Mouse (Mus musculus) forebrain, postnatal 0 days (tissue): Measurements from ENCODE around the gene Ubxn6. TPM values are rescaled to one million over a fixed set of nuclear protein-coding genes. Genes with fewer than 3 reads are reported as not detected.
A peak's percentile ranks its signal among the peaks of the same experiment; 100 is the strongest.

Experiments
- ATAC-seq: fragments of 200-750 bp; cut with Nextera tagmentation; 2 replicates; pipeline ENCODE4 v1.8.0; 2017; ENCODE audit warnings: mild to moderate bottlenecking, moderate library complexity
- DNase-seq: peaks from one replicate; pipeline ENCODE4 v3.0.0-alpha.2; 2015
- H3K27ac ChIP-seq: fragments of 300-500 bp; sonication (generic); 2 replicates; pipeline ENCODE4 v1.5.1; 2014; ENCODE audit warnings: low read depth, mild to moderate bottlenecking, antibody characterized with exemption, low read length, moderate library complexity, mixed read lengths
- H3K27me3 ChIP-seq: fragments of 300-500 bp; sonication (generic); 2 replicates; pipeline ENCODE4 v1.6.1; 2014; ENCODE audit warnings: mild to moderate bottlenecking, low read length, mixed read lengths; ENCODE audit not compliant: insufficient read depth
- H3K36me3 ChIP-seq: fragments of 300-500 bp; sonication (generic); 2 replicates; pipeline ENCODE4 v1.6.1; 2014; ENCODE audit warnings: mild to moderate bottlenecking, moderate library complexity; ENCODE audit not compliant: insufficient read depth
- H3K4me1 ChIP-seq: fragments of 300-500 bp; sonication (generic); 2 replicates; pipeline ENCODE4 v1.6.1; 2014; ENCODE audit warnings: antibody characterized with exemption; ENCODE audit not compliant: insufficient read depth
- H3K4me2 ChIP-seq: fragments of 300-500 bp; sonication (generic); 2 replicates; pipeline ENCODE4 v1.6.1; 2014; ENCODE audit warnings: low read depth, mild to moderate bottlenecking, moderate library complexity
- H3K4me3 ChIP-seq: fragments of 300-500 bp; sonication (generic); 2 replicates; pipeline ENCODE4 v1.5.1; 2014; ENCODE audit warnings: low read depth, low read length, mixed read lengths
- H3K9ac ChIP-seq: fragments of 300-500 bp; sonication (generic); 2 replicates; pipeline ENCODE4 v1.6.1; 2014; ENCODE audit warnings: mild to moderate bottlenecking
- H3K9me3 ChIP-seq: fragments of 300-500 bp; sonication (generic); 2 replicates; pipeline ENCODE4 v1.6.1; 2016; ENCODE audit warnings: low read length
- CTCF ChIP-seq: sonication (generic); IDR thresholded peaks from 2 replicates; pipeline ENCODE4 v1.5.1; 2016; ENCODE audit warnings: antibody characterized with exemption, control low read depth, low read depth
- WGBS: fragments of 180-500 bp; shearing (Covaris S2); extraction: QIAGEN DNeasy Blood & Tissue Kit; methylation state at CpG from one replicate; pipeline ENCODE4 v1.1.7; 2014; 5-methylcytosine and 5-hydroxymethylcytosine counted together
- polyA plus RNA-seq: library from polyadenylated mRNA; unstranded; fragments of >200 nt; fragmentation: Nextera tagmentation; extraction: Ambion mirVana; gene quantifications from 2 replicates; pipeline ENCODE4 v1.2.1, GENCODE M21; 2015
- total RNA-seq: library from RNA; depleted of rRNA; stranded (reverse); fragments of >200 nt; gene quantifications from 2 replicates; pipeline ENCODE4 v1.2.3, GENCODE M21; 2014; rRNA removed

Gene Ubxn6
- total RNA-seq (90.3 and 109 TPM in 2 replicates), polyA plus RNA-seq (88.1 and 88.6 TPM in 2 replicates)

DNA sequence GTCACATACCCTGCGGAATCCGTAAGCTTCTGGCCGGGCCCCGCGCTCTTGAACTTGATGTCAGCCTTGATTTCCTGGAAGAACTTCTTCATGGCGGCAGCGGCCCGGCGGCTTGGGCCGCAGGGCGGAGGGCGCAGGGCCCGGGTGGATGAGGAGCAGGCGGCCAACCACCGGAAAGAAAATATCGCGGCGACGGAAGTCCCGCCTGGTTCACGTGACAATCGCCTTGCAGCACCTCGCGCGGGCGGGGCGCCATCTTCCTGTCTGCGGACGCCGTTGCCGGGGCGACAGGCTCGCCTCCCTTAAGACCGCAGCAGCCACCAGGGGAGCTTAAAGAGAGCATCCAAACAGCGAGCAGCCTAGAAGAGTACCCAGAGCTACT lies at the start of gene Ubxn6:
TSS of gene Ubxn6 (minus strand) at position 202 of the 382 bp plus-strand sequence.
- H3K9ac ChIP-seq = peak within 1 kb of the TSS; percentile 90
- H3K4me1 ChIP-seq = peaks cover 7% of the 10 kb centered on the region; the same call in 1 of the 2 replicates
- 1% methylated on average over 35 of the region's 35 CpGs for WGBS
- no peaks in the 10 kb centered on the region for H3K9me3 ChIP-seq
- ATAC-seq (peak; percentile 78), DNase-seq (peak; percentile 98)
- peak within 1 kb of the TSS; percentile 93 for H3K27ac ChIP-seq
- peaks cover 33% of the 10 kb centered on the region for H3K36me3 ChIP-seq
- H3K27me3 ChIP-seq = no peaks in the 10 kb centered on the region
- peak within 1 kb of the TSS; percentile 83 for H3K4me3 ChIP-seq
- peak within 1 kb of the TSS; percentile 81 for H3K4me2 ChIP-seq
- TF ChIP-seq CTCF = peak; percentile 76

DNA sequence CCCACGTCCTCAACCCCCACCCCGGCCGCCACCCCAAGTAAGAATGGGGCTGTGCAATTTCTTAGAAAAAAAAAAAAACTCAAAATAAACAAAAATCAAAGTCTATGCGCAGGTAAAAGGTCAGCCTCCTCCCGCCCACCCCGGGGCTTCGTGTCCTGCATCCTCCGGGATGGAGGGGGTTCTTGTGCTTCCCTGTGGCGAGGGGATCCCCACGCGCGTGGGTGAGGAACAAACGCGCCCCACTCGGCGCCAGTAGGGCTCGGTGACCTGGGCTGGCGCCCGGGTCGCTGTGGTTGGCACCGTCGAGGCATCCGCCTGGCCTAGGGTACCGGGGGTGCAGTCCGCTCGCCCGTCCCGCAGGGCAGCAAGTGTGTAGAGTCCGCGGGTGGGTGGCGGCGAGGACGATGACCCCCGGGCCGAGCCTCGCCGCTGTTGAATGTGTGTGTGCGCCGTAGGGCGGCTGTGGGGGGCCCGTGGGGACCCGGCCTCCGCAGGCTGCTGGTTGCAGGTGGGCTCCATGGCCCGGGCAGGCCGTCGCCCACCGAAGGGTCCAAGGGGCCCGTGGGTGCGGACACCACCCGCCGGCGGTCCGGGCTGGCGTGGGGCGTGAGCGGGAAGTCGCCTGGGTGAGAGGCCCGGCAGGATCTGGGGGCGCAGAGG lies 49.0 kb upstream of the Ubxn6 start:
- DNase-seq (no peak), ATAC-seq (no peak)
- Histone ChIP-seq H3K36me3 (peaks cover 54% of the 10 kb centered on the region), H3K4me1 (no peaks in the 10 kb centered on the region), H3K27me3 (peaks cover 27% of the 10 kb centered on the region), H3K9me3 (peaks cover 12% of the 10 kb centered on the region; the same call in 1 of the 2 replicates), H3K9ac (no peak overlapping the region), H3K27ac (no peak overlapping the region), H3K4me2 (peak overlapping the region; percentile 39; the same call in 1 of the 2 replicates), H3K4me3 (no peak overlapping the region)
- TF ChIP-seq CTCF = no peak
- WGBS = 60% methylated on average over 58 of the region's 59 CpGs

DNA sequence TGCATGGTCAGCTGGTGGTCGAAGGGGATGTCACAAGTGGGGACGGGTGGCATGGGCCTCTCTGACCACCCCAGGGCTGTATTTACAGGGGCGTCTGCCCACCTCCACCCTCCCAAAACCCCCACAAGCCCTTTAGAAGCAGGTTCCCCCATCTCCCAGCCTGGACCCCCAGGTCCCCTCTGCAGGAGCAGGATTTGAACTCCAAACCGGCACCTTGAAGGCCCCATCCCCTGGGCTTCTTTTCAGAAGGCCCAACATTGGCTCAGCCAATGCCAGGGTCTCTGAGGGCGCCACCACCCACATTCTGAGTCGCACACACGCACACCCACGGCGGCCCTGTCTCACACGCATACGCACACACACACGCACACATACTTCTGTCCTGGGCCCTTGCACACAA lies 48.3 kb upstream of the Ubxn6 start:
- DNase-seq = no peak
- TF ChIP-seq CTCF = no peak
- 90% methylated on average over 12 of the region's 12 CpGs for WGBS
- H3K9ac ChIP-seq = no peak overlapping the region
- no peak overlapping the region for H3K4me2 ChIP-seq
- H3K27ac ChIP-seq = no peak overlapping the region
- peaks cover 49% of the 10 kb centered on the region for H3K36me3 ChIP-seq
- H3K9me3 ChIP-seq = peaks cover 12% of the 10 kb centered on the region; the same call in 1 of the 2 replicates
- H3K4me3 ChIP-seq = no peak overlapping the region
- H3K27me3 ChIP-seq = peaks cover 33% of the 10 kb centered on the region
- H3K4me1 ChIP-seq = no peaks in the 10 kb centered on the region
- ATAC-seq = no peak

DNA sequence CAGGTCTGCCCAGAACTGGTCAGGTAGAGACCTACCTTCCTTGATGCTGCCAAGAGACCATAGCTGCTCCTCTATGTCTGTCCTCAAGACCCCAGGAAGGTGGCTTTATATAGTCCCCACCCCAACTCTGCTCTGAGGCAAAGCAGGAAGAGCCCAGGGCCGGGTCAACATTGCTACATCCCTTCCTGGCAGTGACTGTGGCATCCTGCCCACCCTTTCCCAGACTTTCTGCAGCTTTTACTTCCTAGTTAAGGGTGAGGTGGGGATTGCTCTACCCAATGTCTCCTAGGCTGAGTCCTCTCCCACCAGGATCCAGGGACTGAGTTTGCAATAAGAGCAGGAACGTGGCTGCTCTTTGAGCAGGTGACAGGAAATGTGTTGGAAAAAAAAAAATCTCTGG lies 47.0 kb upstream of the Ubxn6 start, which contains the start of gene Lrg1:
TSS of gene Lrg1 (minus strand) at position 176 of the 400 bp plus-strand sequence.
- peaks cover 33% of the 10 kb centered on the region for H3K27me3 ChIP-seq
- ATAC-seq (no peak), DNase-seq (no peak)
- H3K4me2 ChIP-seq = no peak within 1 kb of the TSS
- no peak for TF ChIP-seq CTCF
- H3K9ac ChIP-seq = no peak within 1 kb of the TSS
- H3K27ac ChIP-seq = no peak within 1 kb of the TSS
- 57% methylated on average over 2 of the region's 2 CpGs for WGBS
- H3K4me3 ChIP-seq = no peak within 1 kb of the TSS
- H3K4me1 ChIP-seq = no peaks in the 10 kb centered on the region
- peaks cover 36% of the 10 kb centered on the region for H3K36me3 ChIP-seq
- H3K9me3 ChIP-seq = peaks cover 12% of the 10 kb centered on the region; the same call in 1 of the 2 replicates

DNA sequence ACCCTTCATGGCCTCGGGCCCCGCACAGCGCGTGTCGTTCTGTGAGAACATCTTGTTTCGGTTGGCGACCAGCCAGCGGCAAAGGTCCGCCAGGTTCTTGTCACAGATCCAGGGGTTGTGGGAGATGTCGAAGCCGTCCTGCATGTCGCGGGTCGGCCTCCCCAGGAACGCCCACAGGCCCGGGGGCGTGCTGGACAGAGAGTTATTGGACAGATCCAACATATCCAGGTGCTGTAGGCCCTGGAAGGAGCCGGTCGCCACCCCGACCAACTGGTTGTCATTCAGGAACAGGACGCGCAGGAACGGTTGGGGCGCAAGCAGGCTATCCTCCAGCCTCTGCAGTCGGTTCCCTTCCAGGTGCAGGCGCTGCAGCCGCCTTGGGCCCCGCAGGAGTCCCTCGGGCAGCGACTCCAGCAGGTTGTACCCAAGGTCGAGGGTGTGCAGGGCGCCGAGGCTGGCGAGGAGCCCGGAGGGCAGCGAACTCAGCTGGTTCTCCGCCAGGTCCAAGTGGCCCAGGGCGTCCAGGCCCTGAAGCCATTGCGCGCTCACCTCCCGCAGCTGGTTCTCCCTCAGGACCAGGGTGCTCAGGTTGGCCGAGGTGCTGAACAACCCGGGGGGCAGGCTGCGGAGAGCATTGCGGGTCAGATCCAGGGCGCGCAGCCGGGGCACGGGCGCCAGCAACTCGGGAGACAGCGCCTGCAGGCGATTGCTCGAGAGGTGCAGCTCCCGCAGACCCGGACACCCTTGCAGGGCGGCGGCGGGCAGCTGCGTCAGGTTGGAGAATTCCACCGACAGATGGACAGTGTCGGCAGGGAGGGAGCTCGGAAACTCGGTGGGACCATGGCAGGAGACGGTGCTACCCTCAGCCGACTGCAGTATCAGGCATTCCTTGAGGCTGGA lies 45.4 kb upstream of the Ubxn6 start:
- no peak overlapping the region for H3K27ac ChIP-seq
- H3K4me2 ChIP-seq = no peak overlapping the region
- H3K27me3 ChIP-seq = peaks cover 33% of the 10 kb centered on the region
- DNase-seq (no peak), ATAC-seq (no peak)
- H3K9ac ChIP-seq = no peak overlapping the region
- TF ChIP-seq CTCF = no peak
- H3K4me3 ChIP-seq = no peak overlapping the region
- 7% methylated on average over 66 of the region's 66 CpGs for WGBS
- H3K36me3 ChIP-seq = peaks cover 22% of the 10 kb centered on the region
- H3K4me1 ChIP-seq = no peaks in the 10 kb centered on the region
- H3K9me3 ChIP-seq = peaks cover 12% of the 10 kb centered on the region; the same call in 1 of the 2 replicates

DNA sequence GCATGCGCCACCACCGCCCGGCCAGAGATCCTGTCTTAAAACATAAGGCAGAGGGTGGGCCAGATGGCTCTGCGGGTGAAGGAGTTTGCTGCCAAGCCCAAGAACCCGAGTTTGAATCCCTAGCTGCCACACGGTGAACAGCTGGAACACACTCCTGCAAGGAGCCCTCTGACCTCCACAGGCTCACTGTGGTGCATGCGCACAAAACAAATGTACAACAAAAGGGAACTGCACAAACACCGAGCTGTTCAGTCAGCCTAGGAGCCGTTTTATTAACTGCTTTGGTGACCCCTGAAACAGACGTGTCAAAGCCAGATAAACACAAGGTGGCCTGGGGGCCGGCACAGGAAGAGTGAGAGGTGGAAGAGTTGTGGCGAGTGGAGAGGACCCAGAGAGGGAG lies 44.6 kb upstream of the Ubxn6 start:
- H3K4me2 ChIP-seq = no peak overlapping the region
- H3K27me3 ChIP-seq = peaks cover 33% of the 10 kb centered on the region
- H3K4me1 ChIP-seq = no peaks in the 10 kb centered on the region
- H3K9ac ChIP-seq = no peak overlapping the region
- no peak overlapping the region for H3K4me3 ChIP-seq
- no peak for ATAC-seq
- H3K27ac ChIP-seq = no peak overlapping the region
- peaks cover 12% of the 10 kb centered on the region; the same call in 1 of the 2 replicates for H3K9me3 ChIP-seq
- no peak for DNase-seq
- H3K36me3 ChIP-seq = peaks cover 16% of the 10 kb centered on the region
- 50% methylated on average over 12 of the region's 12 CpGs for WGBS
- TF ChIP-seq CTCF = no peak
